Mouse (Mus musculus) cortical plate, adult 2 months (tissue): ENCODE results near the gene Ccnd3.

ENCODE experiments used
- CTCF ChIP-seq: fragments of 200-500 bp; IDR thresholded peaks from 2 replicates; pipeline ENCODE4 v1.5.1; 2011; ENCODE audit warnings: mild to moderate bottlenecking, control low read depth, low read length; ENCODE audit not compliant: insufficient read depth; ENCODE audit errors: extremely low read depth
- POLR2A ChIP-seq: fragments of 200-500 bp; IDR thresholded peaks from 2 replicates; pipeline ENCODE4 v1.6.1; 2011; ENCODE audit warnings: mild to moderate bottlenecking, low read length, control low read depth; ENCODE audit not compliant: insufficient read depth; ENCODE audit errors: extremely low read depth

DNA sequence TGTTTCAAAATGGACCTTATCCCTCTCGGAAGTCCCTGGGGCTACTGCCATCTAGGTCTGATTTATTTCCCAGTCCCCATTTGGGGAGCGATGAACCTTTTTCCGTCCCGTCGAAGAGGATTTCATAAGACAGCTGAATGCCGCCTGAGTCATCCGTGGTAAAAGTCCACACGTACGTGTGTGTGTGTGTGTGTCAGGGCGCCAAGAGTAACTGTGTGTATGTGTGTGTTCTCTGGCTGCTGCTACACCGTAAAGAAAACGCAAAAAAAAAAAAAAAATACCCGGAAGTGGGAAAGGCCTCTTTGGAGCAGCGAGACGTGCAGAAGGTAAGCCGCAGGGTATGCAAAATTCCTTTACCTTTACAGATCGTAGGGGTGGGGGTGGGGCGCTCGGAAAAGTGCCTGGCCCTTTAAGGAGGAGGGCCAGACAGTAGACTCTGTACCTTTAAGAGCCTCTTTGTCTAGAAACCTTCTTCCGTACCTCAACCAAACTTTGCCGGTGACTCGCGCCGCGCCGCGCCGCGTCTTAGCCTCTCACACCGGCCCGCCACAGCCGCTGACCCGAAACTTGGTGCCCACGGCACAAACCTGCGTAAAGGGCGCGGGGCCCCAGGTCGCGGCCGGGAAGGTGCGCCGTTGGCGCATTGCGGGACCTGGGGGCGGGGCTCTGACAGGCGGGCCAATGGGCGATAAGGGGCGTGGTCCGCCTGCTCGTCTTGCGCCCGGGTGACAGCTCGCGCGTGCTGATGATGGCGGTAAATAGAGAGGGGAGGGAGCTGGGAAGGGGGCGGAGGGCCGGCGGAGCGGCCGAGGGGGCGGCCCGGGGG lies 124.2 kb downstream of the Ccnd3 start:
- no peak for TF ChIP-seq CTCF
- TF ChIP-seq POLR2A, result no peak
